Mouse (Mus musculus) spleen, embryonic (tissue): ENCODE data around the gene Mapk6.
"Not testable (repeated sequence)": the region's sequence is repeated elsewhere in the genome, so short reads cannot be mapped to it uniquely, and the experiment has no call there.

Experiments used
- CTCF ChIA-PET: fragments of 350-600 bp; sonication (Branson Sonifier 250); formaldehyde crosslinking; loops from one replicate; lab custom pipeline; 2022; lab: Charles Lee

Mapk6 gene

GRCm38 (mm10) chr9:75384337-75384962, 25.4 kb downstream of the Mapk6 start:
- CTCF ChIA-PET = interaction anchor here (1.2 kb wide), 1 partner anchor 22 kb away, joined by 4 read pairs; no protein-coding TSS in a partner anchor

- CTCF ChIA-PET = interaction anchor here (1.2 kb wide), 1 partner anchor 22 kb away, joined by 4 read pairs; no protein-coding TSS in a partner anchor
Observed at GRCm38 (mm10) chr9:75383785-75384184, 26.0 kb downstream of the Mapk6 start.

- CTCF ChIA-PET = no interaction called here
Observed at GRCm38 (mm10) chr9:75382825-75383224, 27.0 kb downstream of the Mapk6 start.

GRCm38 (mm10) chr9:75378774-75379173, 31.0 kb downstream of the Mapk6 start:
- CTCF ChIA-PET = no interaction called here

- CTCF ChIA-PET = no interaction called here
Observed at GRCm38 (mm10) chr9:75376428-75376827, 33.4 kb downstream of the Mapk6 start.

GRCm38 (mm10) chr9:75375606-75376005, 34.2 kb downstream of the Mapk6 start:
- CTCF ChIA-PET = no interaction called here

- CTCF ChIA-PET = no interaction called here
Observed at GRCm38 (mm10) chr9:75368779-75369178, 41.0 kb downstream of the Mapk6 start.

GRCm38 (mm10) chr9:75366191-75366590, 43.6 kb downstream of the Mapk6 start:
- CTCF ChIA-PET = no interaction called here

- CTCF ChIA-PET = no interaction called here
Observed at GRCm38 (mm10) chr9:75365195-75365594, 44.6 kb downstream of the Mapk6 start.

GRCm38 (mm10) chr9:75363702-75364101, 46.1 kb downstream of the Mapk6 start:
- CTCF ChIA-PET = not testable (repeated sequence)

- CTCF ChIA-PET = interaction anchor here (0.7 kb wide), 1 partner anchor 94 kb away, joined by 12 read pairs; no protein-coding TSS in a partner anchor
Observed at GRCm38 (mm10) chr9:75363001-75363400, 46.8 kb downstream of the Mapk6 start.

- CTCF ChIA-PET = interaction anchor here (0.8 to 1.0 kb wide), 3 partner anchors 22 to 74 kb away, joined by 4 read pairs; no protein-coding TSS in a partner anchor
Observed at GRCm38 (mm10) chr9:75362201-75362600, 47.6 kb downstream of the Mapk6 start.

- CTCF ChIA-PET = interaction anchor here (0.8 to 1.0 kb wide), 3 partner anchors 23 to 75 kb away, joined by 4 read pairs; no protein-coding TSS in a partner anchor
Observed at GRCm38 (mm10) chr9:75361699-75362098, 48.1 kb downstream of the Mapk6 start.

- CTCF ChIA-PET = no interaction called here
Observed at GRCm38 (mm10) chr9:75357087-75357654, 52.6 kb downstream of the Mapk6 start.

GRCm38 (mm10) chr9:75355783-75356182, 54.0 kb downstream of the Mapk6 start:
- CTCF ChIA-PET = no interaction called here

- CTCF ChIA-PET = interaction anchor here (0.6 kb wide), 1 partner anchor 925 kb away, joined by 4 read pairs; no protein-coding TSS in a partner anchor
Observed at GRCm38 (mm10) chr9:75353094-75353493, 56.7 kb downstream of the Mapk6 start.

GRCm38 (mm10) chr9:75348641-75349040, 61.2 kb downstream of the Mapk6 start:
- CTCF ChIA-PET = interaction anchor here (0.6 kb wide), 1 partner anchor 88 kb away, joined by 3 read pairs; no protein-coding TSS in a partner anchor

GRCm38 (mm10) chr9:75348066-75348465, 61.7 kb downstream of the Mapk6 start:
- CTCF ChIA-PET = no interaction called here

GRCm38 (mm10) chr9:75347458-75347857, 62.3 kb downstream of the Mapk6 start, which contains the start of gene Bcl2l10:
Bcl2l10 (plus strand) TSS chr9:75347758.
- CTCF ChIA-PET = no interaction called here

GRCm38 (mm10) chr9:75342433-75342832, 67.4 kb downstream of the Mapk6 start:
- CTCF ChIA-PET = no interaction called here

- CTCF ChIA-PET = interaction anchor here (0.6 kb wide), 1 partner anchor 35 kb away, joined by 5 read pairs; no protein-coding TSS in a partner anchor
Observed at GRCm38 (mm10) chr9:75338016-75338415, 71.8 kb downstream of the Mapk6 start.

- CTCF ChIA-PET = no interaction called here
Observed at GRCm38 (mm10) chr9:75334440-75334839, 75.4 kb downstream of the Mapk6 start.

GRCm38 (mm10) chr9:75330821-75331220, 79.0 kb downstream of the Mapk6 start:
- CTCF ChIA-PET = interaction anchor here (0.8 kb wide), 1 partner anchor 90 kb away, joined by 3 read pairs; no protein-coding TSS in a partner anchor
